Mouse (Mus musculus) kidney, adult 10 weeks (tissue): Measurements from ENCODE around the gene Mobp. TPM values are rescaled to one million over a fixed set of nuclear protein-coding genes. Genes with fewer than 3 reads are reported as not detected.

Experiments used
- polyA plus RNA-seq: library from polyadenylated mRNA; stranded (reverse); fragments of 350-450 nt; fragmentation: Illumina TruSeq; extraction: RNeasy Lipid Tissue Mini Kit (QIAGEN cat#74804); gene quantifications from one replicate; pipeline ENCODE4 v1.2.3, GENCODE M21; 2014; ENCODE audit warnings: low read depth, low replicate concordance

Mobp gene
- polyA plus RNA-seq: not detected

GRCm38 (mm10) chr9:120149222-120149828, at the start of gene Mobp:
Gene Mobp, plus strand, starts transcription at chr9:120149707.

DNA sequence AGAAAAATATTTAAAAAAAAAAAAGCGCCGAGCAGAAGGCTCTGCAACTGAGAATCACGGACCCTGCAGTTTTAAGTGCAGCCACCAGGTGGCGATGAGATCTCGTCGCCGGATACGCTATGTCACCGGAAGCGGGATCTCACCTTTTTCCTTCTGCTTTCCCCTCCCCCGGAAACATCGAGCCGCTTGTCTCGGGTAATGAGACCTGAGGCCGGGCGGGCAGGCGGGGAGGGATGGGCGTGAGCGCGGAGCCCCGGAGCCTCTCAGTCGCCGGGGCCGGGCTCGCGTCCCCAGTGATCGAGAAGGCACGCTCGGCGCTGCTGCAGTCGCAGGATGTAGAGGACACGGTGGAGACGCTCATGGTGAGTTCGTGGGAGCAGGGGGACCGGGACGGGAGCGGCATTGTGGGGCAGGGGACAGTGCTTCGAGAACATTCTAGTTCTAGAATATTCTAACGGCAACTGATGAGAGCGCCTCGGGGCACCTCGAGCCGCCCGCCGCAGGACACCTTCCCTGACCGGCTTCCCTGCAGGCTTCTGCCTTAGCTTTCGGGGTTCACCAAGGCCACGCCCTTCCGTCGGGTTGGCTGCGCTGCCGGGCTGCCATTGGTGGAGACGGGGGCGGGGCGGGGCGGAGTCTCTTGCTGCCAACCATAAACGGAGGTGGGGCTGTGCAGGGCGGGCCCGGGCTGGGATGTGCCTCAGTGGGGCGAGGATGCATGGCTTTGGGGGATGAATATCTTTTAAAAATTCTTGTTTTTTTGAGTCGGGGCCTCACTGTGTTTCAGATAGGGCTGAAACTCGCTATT, 39.1 kb upstream of the Mobp start, which contains the start of gene Slc25a38:
Gene Slc25a38 (plus strand): TSS at position 164 of the 808 bp plus-strand sequence.

DNA sequence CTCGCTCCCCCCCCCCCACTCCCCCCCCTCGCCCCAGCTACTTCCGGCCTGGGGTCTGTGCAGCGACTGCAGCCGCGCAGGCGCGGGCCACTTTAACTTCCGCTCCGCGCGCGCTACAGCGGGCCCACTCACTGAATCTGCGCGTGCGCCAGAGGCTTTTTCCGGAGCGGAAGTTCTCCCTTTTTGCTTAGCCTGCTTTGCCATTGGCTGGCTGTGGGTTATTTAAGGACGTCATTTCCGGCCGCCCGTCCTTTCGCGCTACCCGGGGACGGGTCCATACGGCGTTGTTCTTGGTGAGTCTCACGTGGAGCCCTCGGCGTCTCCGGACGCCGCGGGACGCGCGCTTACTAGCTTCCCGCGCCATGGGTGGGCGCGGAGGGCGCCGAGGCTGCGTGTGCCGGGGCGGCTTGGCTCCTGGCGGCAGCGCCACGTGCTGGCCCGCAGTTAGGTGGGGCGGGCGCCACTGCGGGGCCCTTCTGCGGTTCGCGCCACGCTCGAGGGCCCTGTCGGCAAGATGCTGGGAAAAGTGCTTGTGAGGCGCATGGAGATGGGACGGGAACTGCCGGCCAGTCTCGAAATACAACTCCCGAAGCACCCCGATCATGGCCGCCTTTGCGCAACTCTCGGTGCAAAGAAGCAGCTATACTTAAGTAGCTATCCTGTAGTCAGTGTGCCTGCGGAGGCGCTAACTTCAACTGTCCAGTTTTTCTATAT, 21.8 kb upstream of the Mobp start, which contains the start of gene Rpsa:
Gene Rpsa (plus strand): TSS at position 152 of the 714 bp plus-strand sequence.

Other genes with a start within 250 kb of the Mobp start
- gene Gorasp1, start 212.1 kb upstream of the Mobp start, polyA plus RNA-seq: 2.5 TPM
- not detected for gene Ttc21a, start 212.1 kb upstream of the Mobp start, polyA plus RNA-seq
- not detected for gene Csrnp1, start 165.0 kb upstream of the Mobp start, polyA plus RNA-seq
- not detected for gene Xirp1, start 126.1 kb upstream of the Mobp start, polyA plus RNA-seq
- 2.6 TPM for gene Cx3cr1, start 79.8 kb upstream of the Mobp start, polyA plus RNA-seq
- gene Ccr8, start 57.6 kb upstream of the Mobp start, polyA plus RNA-seq: not detected
- gene Slc25a38, start 39.3 kb upstream of the Mobp start, polyA plus RNA-seq: 1.4 TPM
- gene Rpsa, start 22.0 kb upstream of the Mobp start, polyA plus RNA-seq: 115 TPM
- 0.28 TPM for gene Myrip, start 151.8 kb downstream of the Mobp start, polyA plus RNA-seq